Mouse (Mus musculus): ENCODE data around the gene Trim14. TPM values are rescaled to one million over a fixed set of nuclear protein-coding genes. Genes with fewer than 3 reads are reported as not detected.
A peak's percentile ranks its signal among the peaks of the same experiment; 100 is the strongest.
"Not testable (repeated sequence)": the region's sequence is repeated elsewhere in the genome, so short reads cannot be mapped to it uniquely, and the experiment has no call there.

Gene Trim14
- polyA plus RNA-seq (2012; rRNA removed) = 24.9 and 58.2 TPM in 2 replicates

DNA sequence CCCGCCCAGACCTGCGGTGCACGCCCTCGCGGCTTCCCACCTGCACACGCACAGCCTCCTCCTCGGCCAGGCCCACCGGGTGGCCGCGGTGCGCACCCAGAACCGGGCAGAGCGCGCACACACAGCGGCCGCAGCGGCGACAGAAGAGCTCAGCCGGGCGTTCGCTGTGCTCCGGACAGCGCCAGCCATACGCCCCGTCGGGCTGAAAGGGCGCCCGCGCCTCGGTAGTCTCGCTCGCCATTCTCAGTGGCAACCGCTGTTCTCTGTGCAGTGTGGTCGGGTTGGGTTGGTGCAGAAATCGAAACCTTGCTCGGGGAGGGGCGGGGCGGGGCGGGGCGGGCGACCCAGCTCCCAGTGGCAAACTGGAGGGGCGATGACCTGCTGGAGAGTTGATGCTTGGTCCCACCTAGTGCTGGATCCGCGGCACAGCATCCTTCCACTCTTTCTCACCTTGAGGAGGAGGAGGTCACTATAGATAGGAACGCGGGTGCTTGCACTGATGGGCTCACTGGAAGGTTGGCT is at the start of gene Trim14:
Trim14 (minus strand) TSS at position 302 of the 522 bp plus-strand sequence.
- Histone ChIP-seq H3K4me3 (ENCODE audit: low read depth, low read length) (peak within 1 kb of the TSS; percentile 76), H3K27me3 (ENCODE audit: control insufficient read depth, insufficient read depth, low read length) (no peaks in the 10 kb centered on the region), H3K36me3 (ENCODE audit: control insufficient read depth, insufficient read depth, low read length) (peaks cover 49% of the 10 kb centered on the region), H3K4me1 (ENCODE audit: control insufficient read depth, insufficient read depth, insufficient read length, low read length) (peaks cover 5% of the 10 kb centered on the region), H3K27ac (ENCODE audit: insufficient read depth, low read depth, low read length) (peak within 1 kb of the TSS; percentile 98)
- WGBS = under 1% methylated on average over 46 of the region's 46 CpGs
- TF ChIP-seq POLR2A (IDR thresholded peaks at IDR 0.05; ENCODE audit: low read depth, low read length) (peak; percentile 95), CTCF (IDR thresholded peaks at IDR 0.05; ENCODE audit: extremely low read depth, insufficient read length, insufficient replicate concordance, low read depth, low read length) (peak; percentile 39; the same call in 1 of the 2 replicates)

DNA sequence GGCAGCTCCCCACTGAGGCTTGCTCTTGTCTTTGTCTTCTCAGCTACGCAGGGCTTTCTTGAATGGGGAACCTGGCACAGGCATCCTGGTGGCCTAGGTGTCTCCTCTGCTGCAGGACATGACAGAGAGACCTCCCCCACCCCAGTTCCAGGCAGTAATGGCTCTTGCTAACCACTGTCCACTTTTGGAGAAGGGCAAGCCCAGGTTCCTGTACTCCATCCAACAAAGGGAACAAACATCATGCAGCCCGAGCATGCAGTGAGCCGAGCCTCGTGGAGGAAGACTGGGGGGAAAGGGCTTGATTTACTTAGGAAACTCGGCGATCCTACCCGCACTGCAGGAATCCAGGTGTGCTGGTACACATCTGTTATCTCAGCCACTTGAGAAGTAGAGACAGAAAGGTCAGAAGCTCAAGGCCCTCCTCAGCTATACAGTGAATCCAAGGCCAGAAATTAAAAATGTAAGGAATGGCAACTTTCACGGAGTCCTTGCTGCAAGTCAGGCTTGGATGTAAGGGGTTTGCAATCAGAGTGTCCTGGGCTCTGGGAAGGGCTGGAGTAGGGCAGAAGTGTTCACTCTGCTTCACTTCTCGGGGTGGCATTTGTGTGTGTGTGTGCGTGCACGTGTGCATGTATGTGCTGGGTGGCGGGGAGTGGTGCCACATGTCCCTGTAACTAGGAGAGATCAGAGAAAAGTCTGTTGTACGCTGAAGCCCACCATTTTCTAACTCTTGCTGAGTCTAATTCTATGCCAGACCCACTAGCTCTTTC is 49.3 kb upstream of the Trim14 start:
- TF ChIP-seq CTCF (IDR thresholded peaks at IDR 0.05; ENCODE audit: extremely low read depth, insufficient read length, insufficient replicate concordance, low read depth, low read length) (no peak), POLR2A (IDR thresholded peaks at IDR 0.05; ENCODE audit: low read depth, low read length) (no peak)

DNA sequence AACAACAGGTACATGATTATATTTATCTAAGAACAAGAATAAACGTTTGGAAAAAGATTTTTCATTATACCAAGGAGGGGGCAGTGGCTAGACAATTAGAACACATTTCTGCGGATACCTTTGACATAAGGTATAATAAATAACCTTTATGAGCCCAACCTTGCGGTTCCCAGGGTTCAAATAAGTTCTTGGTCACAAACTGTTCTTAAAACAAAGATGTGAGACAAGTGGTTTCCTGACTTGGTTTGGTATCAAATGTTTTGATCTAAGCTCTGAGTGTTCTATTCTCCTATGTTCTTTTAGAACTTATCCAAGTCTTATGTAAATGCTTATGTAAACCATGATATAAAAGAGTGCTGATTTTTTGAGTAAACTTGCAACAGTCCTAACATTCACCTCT is 48.6 kb upstream of the Trim14 start:
- not testable (repeated sequence) for H3K4me3 ChIP-seq (ENCODE audit: low read depth, low read length); H3K27me3 ChIP-seq (ENCODE audit: control insufficient read depth, insufficient read depth, low read length)
- Histone ChIP-seq H3K4me1 (ENCODE audit: control insufficient read depth, insufficient read depth, insufficient read length, low read length) (peaks cover 30% of the 10 kb centered on the region), H3K36me3 (ENCODE audit: control insufficient read depth, insufficient read depth, low read length) (peaks cover 24% of the 10 kb centered on the region), H3K27ac (ENCODE audit: insufficient read depth, low read depth, low read length) (peak overlapping the region; percentile 86)
- 17% methylated on average over 3 of the region's 3 CpGs for WGBS

More for the DNA sequence above, 49.3 kb upstream of the Trim14 start:
- Histone ChIP-seq H3K27me3 (ENCODE audit: control insufficient read depth, insufficient read depth, low read length) (no peaks in the 10 kb centered on the region), H3K36me3 (ENCODE audit: control insufficient read depth, insufficient read depth, low read length) (peaks cover 31% of the 10 kb centered on the region), H3K4me3 (ENCODE audit: low read depth, low read length) (no peak overlapping the region), H3K4me1 (ENCODE audit: control insufficient read depth, insufficient read depth, insufficient read length, low read length) (peaks cover 36% of the 10 kb centered on the region), H3K27ac (ENCODE audit: insufficient read depth, low read depth, low read length) (peak overlapping the region; percentile 86)
- WGBS = 54% methylated on average over 13 of the region's 13 CpGs

DNA sequence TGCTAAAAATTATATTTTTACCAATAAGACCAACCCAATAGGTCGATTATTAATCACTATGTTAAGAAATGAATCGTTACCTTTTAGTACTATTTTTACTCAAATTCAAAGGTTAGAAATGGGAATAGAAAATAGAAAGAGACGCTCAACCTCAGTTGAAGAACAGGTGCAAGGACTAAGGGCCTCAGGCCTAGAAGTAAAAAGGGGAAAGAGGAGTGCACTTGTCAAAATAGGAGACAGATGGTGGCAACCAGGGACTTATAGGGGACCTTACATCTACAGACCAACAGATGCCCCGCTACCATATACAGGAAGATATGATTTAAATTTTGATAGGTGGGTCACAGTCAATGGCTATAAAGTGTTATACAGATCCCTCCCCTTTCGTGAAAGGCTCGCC is 48.1 kb upstream of the Trim14 start:
- Histone ChIP-seq H3K36me3 (ENCODE audit: control insufficient read depth, insufficient read depth, low read length) (peaks cover 20% of the 10 kb centered on the region), H3K4me1 (ENCODE audit: control insufficient read depth, insufficient read depth, insufficient read length, low read length) (peaks cover 26% of the 10 kb centered on the region)
- 45% methylated on average over 2 of the region's 6 CpGs for WGBS
- H3K27me3 ChIP-seq (ENCODE audit: control insufficient read depth, insufficient read depth, low read length); H3K27ac ChIP-seq (ENCODE audit: insufficient read depth, low read depth, low read length); H3K4me3 ChIP-seq (ENCODE audit: low read depth, low read length): not testable (repeated sequence)

DNA sequence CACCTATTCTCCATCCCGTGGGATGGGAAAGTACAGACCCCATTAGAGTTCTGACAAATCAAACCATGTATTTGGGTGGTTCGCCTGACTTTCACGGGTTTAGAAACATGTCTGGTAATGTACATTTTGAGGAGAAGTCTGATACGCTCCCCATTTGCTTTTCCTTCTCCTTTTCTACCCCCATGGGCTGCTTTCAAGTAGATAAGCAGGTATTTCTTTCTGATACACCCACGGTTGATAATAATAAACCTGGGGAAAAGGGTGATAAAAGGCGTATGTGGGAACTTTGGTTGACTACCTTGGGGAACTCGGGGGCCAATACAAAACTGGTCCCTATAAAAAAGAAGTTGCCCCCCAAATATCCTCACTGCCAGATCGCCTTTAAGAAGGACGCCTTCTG is 46.1 kb upstream of the Trim14 start:
- Histone ChIP-seq H3K4me1 (ENCODE audit: control insufficient read depth, insufficient read depth, insufficient read length, low read length) (peaks cover 22% of the 10 kb centered on the region), H3K36me3 (ENCODE audit: control insufficient read depth, insufficient read depth, low read length) (peaks cover 15% of the 10 kb centered on the region)
- 87% methylated on average over 8 of the region's 9 CpGs for WGBS
- H3K4me3 ChIP-seq (ENCODE audit: low read depth, low read length); H3K27me3 ChIP-seq (ENCODE audit: control insufficient read depth, insufficient read depth, low read length); H3K27ac ChIP-seq (ENCODE audit: insufficient read depth, low read depth, low read length): not testable (repeated sequence)

DNA sequence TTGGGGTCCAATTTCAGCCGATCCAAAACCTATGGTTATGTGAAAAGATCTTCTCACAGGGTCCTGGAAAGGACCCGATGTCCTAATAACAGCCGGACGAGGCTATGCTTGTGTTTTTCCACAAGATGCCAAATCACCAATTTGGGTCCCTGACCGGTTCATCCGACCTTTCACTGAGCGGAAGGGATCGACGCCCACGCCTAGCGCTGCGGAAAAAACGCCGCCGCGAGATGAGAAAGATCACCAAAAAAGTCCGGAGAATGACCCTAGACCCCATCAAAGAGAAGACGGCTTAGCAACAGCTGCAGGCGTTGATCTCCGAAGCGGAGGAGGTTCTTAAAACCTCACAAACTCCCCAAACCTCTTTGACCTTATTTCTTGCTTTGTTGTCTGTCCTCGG is 45.6 kb upstream of the Trim14 start:
- Histone ChIP-seq H3K36me3 (ENCODE audit: control insufficient read depth, insufficient read depth, low read length) (peaks cover 14% of the 10 kb centered on the region), H3K4me1 (ENCODE audit: control insufficient read depth, insufficient read depth, insufficient read length, low read length) (peaks cover 18% of the 10 kb centered on the region), H3K27ac (ENCODE audit: insufficient read depth, low read depth, low read length) (peak overlapping the region; percentile 27; the same call in 1 of the 2 replicates), H3K4me3 (ENCODE audit: low read depth, low read length) (peak overlapping the region; percentile 34)
- 93% methylated on average over 22 of the region's 22 CpGs for WGBS
- not testable (repeated sequence) for H3K27me3 ChIP-seq (ENCODE audit: control insufficient read depth, insufficient read depth, low read length)

DNA sequence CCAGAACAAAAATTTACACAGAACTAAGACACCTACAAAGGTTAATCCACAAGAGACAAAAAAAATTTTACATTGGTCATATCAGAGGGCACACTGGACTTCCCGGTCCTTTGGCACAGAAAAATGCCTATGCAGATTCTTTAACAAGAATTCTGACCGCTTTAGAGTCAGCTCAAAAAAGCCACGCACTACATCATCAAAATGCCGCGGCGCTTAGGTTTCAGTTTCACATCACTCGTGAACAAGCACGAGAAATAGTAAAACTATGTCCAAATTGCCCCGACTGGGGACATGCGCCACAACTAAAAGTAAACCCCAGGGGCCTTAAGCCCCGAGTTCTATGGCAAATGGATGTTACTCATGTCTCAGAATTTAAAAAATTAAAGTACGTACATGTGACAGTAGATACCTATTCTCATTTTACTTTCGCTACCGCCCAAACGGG is 44.9 kb upstream of the Trim14 start:
- peak overlapping the region; percentile 81; the same call in 1 of the 2 replicates for H3K27ac ChIP-seq (ENCODE audit: insufficient read depth, low read depth, low read length)
- H3K4me1 ChIP-seq (ENCODE audit: control insufficient read depth, insufficient read depth, insufficient read length, low read length) = peaks cover 11% of the 10 kb centered on the region
- WGBS = 79% methylated on average over 15 of the region's 15 CpGs

DNA sequence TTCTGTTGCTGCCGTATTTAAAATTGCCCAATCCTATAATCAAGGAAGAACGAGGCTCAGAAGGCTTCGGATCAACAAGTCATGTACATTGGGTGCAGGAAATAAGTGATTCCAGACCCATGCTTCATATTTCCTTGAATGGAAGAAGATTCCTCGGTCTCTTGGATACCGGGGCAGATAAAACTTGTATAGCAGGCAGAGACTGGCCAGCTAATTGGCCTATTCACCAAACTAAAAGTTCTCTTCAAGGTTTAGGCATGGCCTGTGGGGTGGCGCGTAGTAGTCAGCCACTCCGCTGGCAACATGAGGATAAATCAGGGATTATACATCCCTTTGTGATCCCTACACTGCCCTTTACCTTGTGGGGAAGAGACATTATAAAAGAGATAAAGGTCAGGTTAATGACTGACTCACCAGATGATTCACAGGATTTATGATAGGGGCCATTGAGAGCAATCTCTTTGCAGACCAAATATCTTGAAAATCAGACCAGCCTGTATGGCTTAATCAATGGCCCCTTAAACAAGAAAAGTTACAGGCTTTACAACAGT is 42.9 kb upstream of the Trim14 start:
- H3K27ac ChIP-seq (ENCODE audit: insufficient read depth, low read depth, low read length) = peak overlapping the region; percentile 94
- not testable (repeated sequence) for H3K4me3 ChIP-seq (ENCODE audit: low read depth, low read length); H3K4me1 ChIP-seq (ENCODE audit: control insufficient read depth, insufficient read depth, insufficient read length, low read length); H3K27me3 ChIP-seq (ENCODE audit: control insufficient read depth, insufficient read depth, low read length); H3K36me3 ChIP-seq (ENCODE audit: control insufficient read depth, insufficient read depth, low read length)
- WGBS = 50% methylated on average over 8 of the region's 8 CpGs

More for the DNA sequence above, 44.9 kb upstream of the Trim14 start:
- H3K4me3 ChIP-seq (ENCODE audit: low read depth, low read length); H3K27me3 ChIP-seq (ENCODE audit: control insufficient read depth, insufficient read depth, low read length): not testable (repeated sequence)
- H3K36me3 ChIP-seq (ENCODE audit: control insufficient read depth, insufficient read depth, low read length) = peaks cover 14% of the 10 kb centered on the region
